Mouse (Mus musculus) MEL (cell line): ENCODE data around the gene Lrrc4c. TPM values are rescaled to one million over a fixed set of nuclear protein-coding genes. Genes with fewer than 3 reads are reported as not detected.

ENCODE experiments used
- DNase-seq: peaks from one replicate; pipeline ENCODE4 v3.0.0; 2011; ENCODE audit warnings: low read depth, low spot score
- H3K27ac ChIP-seq: 2 replicates; pipeline ENCODE4 v1.5.1; 2012; ENCODE audit warnings: low read depth, mild to moderate bottlenecking, control low read depth, low read length, moderate library complexity; ENCODE audit not compliant: control insufficient read depth
- H3K27me3 ChIP-seq, 2 experiments: fragments of 150-350 bp in 1 of 2; sonication (generic) in 1 of 2; 2 replicates each; pipeline ENCODE4 v1.6.1; 2012; ENCODE audit warnings: low read length in 2 of 2, mild to moderate bottlenecking in 2 of 2, improper control_type of control experiment in 1 of 2, moderate library complexity in 1 of 2; ENCODE audit not compliant: insufficient read depth in 2 of 2, control insufficient read depth in 1 of 2
- H3K36me3 ChIP-seq, 2 experiments: 2 replicates each; pipeline ENCODE4 v1.6.1; 2012 to 2014; ENCODE audit warnings: low read length in 2 of 2, improper control_type of control experiment in 1 of 2, inconsistent platforms in 1 of 2, mild to moderate bottlenecking in 1 of 2; ENCODE audit not compliant: insufficient read depth in 2 of 2, control insufficient read depth in 1 of 2
- H3K4me1 ChIP-seq, 2 experiments: fragments of 150-350 bp in 1 of 2; sonication (generic) in 1 of 2; 2 replicates each; pipeline ENCODE4 v1.6.1; 2012; ENCODE audit warnings: low read length in 2 of 2, improper control_type of control experiment in 1 of 2, mild to moderate bottlenecking in 1 of 2; ENCODE audit not compliant: insufficient read depth in 2 of 2, control insufficient read depth in 1 of 2
- H3K4me3 ChIP-seq, 2 experiments: fragments of 150-350 bp in 1 of 2; sonication (generic) in 1 of 2; 2 replicates each; pipeline ENCODE4 v1.5.1; 2012; ENCODE audit warnings: low read depth in 2 of 2, low read length in 2 of 2, mild to moderate bottlenecking in 2 of 2, moderate library complexity in 2 of 2, control low read depth in 1 of 2, improper control_type of control experiment in 1 of 2; ENCODE audit not compliant: control insufficient read depth in 1 of 2, insufficient read depth in 1 of 2
- H3K79me2 ChIP-seq: 2 replicates; pipeline ENCODE4 v1.6.1; 2012; ENCODE audit warnings: mild to moderate bottlenecking, low read length, moderate library complexity; ENCODE audit not compliant: control insufficient read depth, poor library complexity, insufficient read depth
- H3K9ac ChIP-seq: 2 replicates; pipeline ENCODE4 v1.6.1; 2012; ENCODE audit warnings: low read depth, mild to moderate bottlenecking, control low read depth, low read length, moderate library complexity; ENCODE audit not compliant: control insufficient read depth, poor library complexity, severe bottlenecking
- H3K9me3 ChIP-seq: fragments of 150-350 bp; sonication (generic); replicated peaks from 2 replicates; pipeline ENCODE4 v1.6.1; 2012; ENCODE audit warnings: mild to moderate bottlenecking, low read length, improper control_type of control experiment, moderate library complexity; ENCODE audit not compliant: insufficient read depth
- BHLHE40 ChIP-seq: IDR thresholded peaks from 2 replicates; pipeline ENCODE4 v1.6.1; 2012; ENCODE audit warnings: low read depth, mild to moderate bottlenecking, inconsistent platforms, low read length, improper control_type of control experiment, borderline replicate concordance
- CTCF ChIP-seq, 3 experiments: IDR thresholded peaks in 2 of 3; conservative IDR thresholded peaks in 1 of 3; 2 replicates each; pipeline ENCODE4 v1.5.1; 2011 to 2012; ENCODE audit warnings: low read length in 3 of 3, low read depth in 2 of 3, mild to moderate bottlenecking in 2 of 3, improper control_type of control experiment in 1 of 3, inconsistent platforms in 1 of 3, mixed read lengths in 1 of 3, moderate library complexity in 1 of 3; ENCODE audit not compliant: control insufficient read depth in 1 of 3, insufficient read depth in 1 of 3, poor library complexity in 1 of 3, severe bottlenecking in 1 of 3
- ELF1 ChIP-seq: IDR thresholded peaks from 2 replicates; pipeline ENCODE4 v1.6.1; 2014; ENCODE audit warnings: low read depth, mild to moderate bottlenecking, inconsistent platforms, low read length, improper control_type of control experiment, moderate library complexity
- ETS1 ChIP-seq: IDR thresholded peaks from 2 replicates; pipeline ENCODE4 v1.6.1; 2012; ENCODE audit warnings: low read depth, mild to moderate bottlenecking, inconsistent platforms, low read length, improper control_type of control experiment, moderate library complexity
- GABPA ChIP-seq: IDR thresholded peaks from 2 replicates; pipeline ENCODE4 v1.6.1; 2012; ENCODE audit warnings: low read depth, mild to moderate bottlenecking, inconsistent platforms, low read length, improper control_type of control experiment, moderate library complexity
- GATA1 ChIP-seq: IDR thresholded peaks from 2 replicates; pipeline ENCODE4 v1.6.1; 2011; ENCODE audit warnings: low read depth, low read length, improper control_type of control experiment
- JUND ChIP-seq: IDR thresholded peaks from 2 replicates; pipeline ENCODE4 v1.6.1; 2011; ENCODE audit warnings: low read depth, mild to moderate bottlenecking, improper control_type of control experiment, low read length
- KAT2A ChIP-seq: conservative IDR thresholded peaks from 2 replicates; pipeline ENCODE4 v1.6.1; 2012; ENCODE audit warnings: low read depth, low read length, improper control_type of control experiment, inconsistent platforms
- MAFK ChIP-seq: IDR thresholded peaks from 2 replicates; pipeline ENCODE4 v1.6.1; 2011; ENCODE audit warnings: low read depth, mild to moderate bottlenecking, low read length, improper control_type of control experiment, borderline replicate concordance
- MAX ChIP-seq: IDR thresholded peaks from 2 replicates; pipeline ENCODE4 v1.6.1; 2011; ENCODE audit warnings: low read length, improper control_type of control experiment
- MEF2A ChIP-seq: IDR thresholded peaks from 2 replicates; pipeline ENCODE4 v1.6.1; 2014; ENCODE audit warnings: low read depth, mild to moderate bottlenecking, inconsistent platforms, low read length, improper control_type of control experiment; ENCODE audit not compliant: poor library complexity, insufficient replicate concordance, severe bottlenecking; ENCODE audit errors: extremely low read depth
- MYB ChIP-seq: IDR thresholded peaks from 2 replicates; pipeline ENCODE4 v1.6.1; 2011; ENCODE audit warnings: mild to moderate bottlenecking, low read depth, low read length, improper control_type of control experiment
- MYC ChIP-seq: IDR thresholded peaks from 2 replicates; pipeline ENCODE4 v1.6.1; 2011; ENCODE audit warnings: low read depth, mild to moderate bottlenecking, low read length, improper control_type of control experiment, moderate library complexity
- NELFE ChIP-seq: IDR thresholded peaks from 2 replicates; pipeline ENCODE4 v1.6.1; 2011; ENCODE audit warnings: low read depth, low read length, improper control_type of control experiment
- POLR2A ChIP-seq, 2 experiments: IDR thresholded peaks; 2 replicates each; pipeline ENCODE4 v1.6.1; 2011 to 2012; ENCODE audit warnings: low read length in 2 of 2, mild to moderate bottlenecking in 2 of 2, control low read depth in 1 of 2, improper control_type of control experiment in 1 of 2, low read depth in 1 of 2, moderate library complexity in 1 of 2; ENCODE audit not compliant: control insufficient read depth in 1 of 2, insufficient read depth in 1 of 2, poor library complexity in 1 of 2
- POLR2AphosphoS5 ChIP-seq: IDR thresholded peaks from 2 replicates; pipeline ENCODE4 v1.6.1; 2012; ENCODE audit warnings: low read depth, borderline replicate concordance, mild to moderate bottlenecking, inconsistent platforms, low read length, moderate library complexity, mixed read lengths
- RAD21 ChIP-seq: IDR thresholded peaks from 2 replicates; pipeline ENCODE4 v1.6.1; 2011; ENCODE audit warnings: mild to moderate bottlenecking, low read depth, low read length, improper control_type of control experiment
- RCOR1 ChIP-seq: IDR thresholded peaks from 2 replicates; pipeline ENCODE4 v1.6.1; 2012; ENCODE audit warnings: low read depth, mild to moderate bottlenecking, inconsistent platforms, low read length, improper control_type of control experiment
- SIN3A ChIP-seq: IDR thresholded peaks from 2 replicates; pipeline ENCODE4 v1.6.1; 2012; ENCODE audit warnings: low read length, improper control_type of control experiment, inconsistent platforms
- SMC3 ChIP-seq: IDR thresholded peaks from 2 replicates; pipeline ENCODE4 v1.6.1; 2011; ENCODE audit warnings: low read depth, low read length, improper control_type of control experiment
- TAL1 ChIP-seq: IDR thresholded peaks from 2 replicates; pipeline ENCODE4 v1.6.1; 2012; ENCODE audit warnings: mild to moderate bottlenecking, inconsistent platforms, low read length, moderate library complexity, mixed read lengths
- USF2 ChIP-seq, 2 experiments: IDR thresholded peaks; 2 replicates each; pipeline ENCODE4 v1.6.1; 2011 to 2012; ENCODE audit warnings: improper control_type of control experiment in 2 of 2, low read length in 2 of 2, borderline replicate concordance in 1 of 2, inconsistent platforms in 1 of 2, low read depth in 1 of 2, mild to moderate bottlenecking in 1 of 2; ENCODE audit not compliant: insufficient read depth in 1 of 2
- ZKSCAN1 ChIP-seq: IDR thresholded peaks from 2 replicates; pipeline ENCODE4 v1.6.1; 2012; ENCODE audit warnings: low read depth, mild to moderate bottlenecking, inconsistent platforms, low read length, improper control_type of control experiment, moderate library complexity
- polyA plus RNA-seq, 2 experiments: library from polyadenylated mRNA; stranded (reverse) in 1 of 2; unstranded in 1 of 2; fragments of >175 nt in 1 of 2; fragments of >200 nt in 1 of 2; gene quantifications; 2 replicates each; pipeline versions ENCODE4 v1.2.1 to v1.2.4; 2012; ENCODE audit warnings: low replicate concordance in 2 of 2, low read depth in 1 of 2; ENCODE audit not compliant: insufficient read length in 2 of 2, insufficient read depth in 1 of 2, missing spikeins in 1 of 2
- total RNA-seq: library from RNA; depleted of rRNA; stranded (reverse); fragments of 300-350 nt; gene quantifications from 2 replicates; pipeline ENCODE4 v1.2.3, GENCODE M21; 2012

The Lrrc4c gene
- total and polyA plus RNA-seq, 3 experiments: not detected

DNA sequence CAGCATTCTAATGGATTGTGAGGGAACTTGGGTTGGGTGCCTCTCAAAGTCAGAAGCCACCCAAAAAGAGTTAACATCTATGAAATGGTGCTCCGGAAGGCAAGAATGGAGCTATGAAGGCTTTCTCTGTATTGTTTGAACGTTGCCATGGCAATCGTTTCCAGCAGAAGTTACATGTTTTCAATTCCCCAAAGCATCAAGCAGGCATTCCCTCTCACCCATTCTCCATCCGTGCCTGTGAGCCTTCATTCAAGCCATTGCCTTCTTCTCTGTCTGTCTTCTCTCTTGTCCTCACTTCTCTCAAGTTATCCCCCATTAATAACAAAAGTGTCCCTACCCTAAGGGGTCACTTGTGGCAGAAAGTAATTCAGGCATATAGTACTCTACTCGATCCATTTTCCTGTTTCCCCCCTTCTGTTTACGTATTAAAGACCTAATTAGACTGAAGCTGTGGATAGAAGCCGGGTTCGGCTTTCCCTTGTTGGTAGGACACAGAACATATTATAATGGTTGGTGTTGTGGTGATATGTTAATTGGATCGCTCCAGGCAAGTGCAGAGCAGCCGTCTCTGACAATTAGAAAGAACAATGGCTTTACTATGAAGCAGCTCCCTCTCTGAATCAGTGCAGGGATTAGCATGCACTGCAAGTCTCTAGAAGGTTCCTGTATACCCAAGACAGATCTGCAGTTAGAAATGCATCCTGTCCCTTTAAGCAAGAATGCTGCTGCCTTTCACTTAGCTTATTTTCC lies 1160.4 kb downstream of the Lrrc4c start:
- Histone ChIP-seq H3K4me3 (no peak overlapping the region), H3K9me3 (no peaks in the 10 kb centered on the region), H3K27ac (no peak overlapping the region), H3K4me1 (no peaks in the 10 kb centered on the region), H3K9ac (no peak overlapping the region), H3K36me3 (no peaks in the 10 kb centered on the region), H3K27me3 (no peaks in the 10 kb centered on the region), H3K79me2 (no peaks in the 10 kb centered on the region)
- no peak for DNase-seq
- TF ChIP-seq JUND (no peak), GATA1 (no peak), POLR2A (IDR thresholded peaks at IDR 0.05; ENCODE audit: control insufficient read depth in 1 of 2, insufficient read depth in 1 of 2, low read depth in 1 of 2, low read length in 2 of 2, poor library complexity in 1 of 2) (no peak), USF2 (IDR thresholded peaks at IDR 0.05; ENCODE audit: borderline replicate concordance in 1 of 2, insufficient read depth in 1 of 2, low read depth in 1 of 2, low read length in 2 of 2) (no peak), POLR2AphosphoS5 (no peak), MYC (no peak), ZKSCAN1 (no peak), MAX (no peak), CTCF (IDR thresholded peaks at IDR 0.05 in 2 of 3, conservative IDR thresholded peaks at IDR 0.05 in 1 of 3; ENCODE audit: control insufficient read depth in 1 of 3, insufficient read depth in 1 of 3, low read depth in 2 of 3, low read length in 3 of 3, poor library complexity in 1 of 3, severe bottlenecking in 1 of 3) (no peak), RAD21 (no peak), ELF1 (no peak), GABPA (no peak), BHLHE40 (no peak), SIN3A (no peak), ETS1 (no peak), NELFE (no peak), SMC3 (no peak)

DNA sequence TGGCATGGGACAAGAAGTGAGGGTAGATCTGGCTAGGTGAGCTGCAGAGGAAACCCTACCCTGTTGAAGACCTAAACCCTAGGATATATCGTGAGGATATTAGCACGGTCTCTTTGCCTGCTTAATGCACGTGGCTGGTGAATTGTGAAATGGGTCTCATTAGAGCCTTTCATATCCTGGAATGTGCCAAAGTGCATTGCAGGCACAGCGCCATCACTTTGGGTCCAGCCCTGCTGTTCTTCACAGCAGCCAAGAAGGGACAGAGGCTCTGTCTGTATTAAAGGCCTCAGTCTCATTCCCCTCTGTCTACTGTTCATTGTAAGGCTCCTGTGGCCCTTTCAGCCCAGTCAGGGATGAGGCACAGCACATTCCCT lies 1160.9 kb downstream of the Lrrc4c start:
- H3K9me3 ChIP-seq: no peaks in the 10 kb centered on the region
- TF ChIP-seq ZKSCAN1 (no peak), MEF2A (no peak), MYB (no peak), RAD21 (no peak), RCOR1 (no peak), TAL1 (no peak), JUND (no peak), KAT2A (no peak), MAFK (no peak)
- no peak overlapping the region for H3K27ac ChIP-seq
- H3K79me2 ChIP-seq: no peaks in the 10 kb centered on the region
- no peaks in the 10 kb centered on the region for H3K36me3 ChIP-seq
- H3K4me1 ChIP-seq: no peaks in the 10 kb centered on the region
- H3K9ac ChIP-seq: no peak overlapping the region
- no peaks in the 10 kb centered on the region for H3K27me3 ChIP-seq
- no peak overlapping the region for H3K4me3 ChIP-seq
- DNase-seq: no peak
